Mouse (Mus musculus) embryonic facial prominence, embryonic 10.5 days (tissue): ENCODE data around the gene Ddx19b. TPM values are rescaled to one million over a fixed set of nuclear protein-coding genes. Genes with fewer than 3 reads are reported as not detected.
"Not testable (repeated sequence)": the region's sequence is repeated elsewhere in the genome, so short reads cannot be mapped to it uniquely, and the experiment has no call there.

Source experiments
- DNase-seq: peaks from one replicate; pipeline ENCODE4 v3.0.0-alpha.2; 2017; ENCODE audit warnings: low spot score
- H3K27ac ChIP-seq: fragments of 300-500 bp; sonication (generic); replicated peaks from 2 replicates; pipeline ENCODE4 v1.5.1; 2016; ENCODE audit warnings: mild to moderate bottlenecking
- H3K27me3 ChIP-seq: fragments of 300-500 bp; sonication (generic); replicated peaks from 2 replicates; pipeline ENCODE4 v1.6.1; 2016; ENCODE audit warnings: low read depth, mild to moderate bottlenecking; ENCODE audit not compliant: poor library complexity, severe bottlenecking
- H3K36me3 ChIP-seq: fragments of 300-500 bp; sonication (generic); replicated peaks from 2 replicates; pipeline ENCODE4 v1.6.1; 2016; ENCODE audit warnings: mild to moderate bottlenecking, moderate library complexity
- H3K4me1 ChIP-seq: fragments of 300-500 bp; sonication (generic); 2 replicates; pipeline ENCODE4 v1.6.1; 2016
- H3K4me3 ChIP-seq: fragments of 300-500 bp; sonication (generic); 2 replicates; pipeline ENCODE4 v1.5.1; 2016; ENCODE audit warnings: mild to moderate bottlenecking, moderate library complexity
- H3K9me3 ChIP-seq: fragments of 300-500 bp; sonication (generic); 2 replicates; pipeline ENCODE4 v1.6.1; 2016; ENCODE audit warnings: mild to moderate bottlenecking
- WGBS: fragments of 180-500 bp; shearing (Covaris S2); methylation state at CpG from one replicate; pipeline ENCODE4 v1.1.7; 2016; 5-methylcytosine and 5-hydroxymethylcytosine counted together
- polyA plus RNA-seq: library from polyadenylated mRNA; unstranded; fragments of >200 nt; fragmentation: Nextera tagmentation; extraction: Ambion mirVana; gene quantifications from 2 replicates; pipeline ENCODE4 v1.2.1, GENCODE M21; 2016

Ddx19b gene
- polyA plus RNA-seq, 1 experiment from 2014 or later = 7.7 TPM

DNA sequence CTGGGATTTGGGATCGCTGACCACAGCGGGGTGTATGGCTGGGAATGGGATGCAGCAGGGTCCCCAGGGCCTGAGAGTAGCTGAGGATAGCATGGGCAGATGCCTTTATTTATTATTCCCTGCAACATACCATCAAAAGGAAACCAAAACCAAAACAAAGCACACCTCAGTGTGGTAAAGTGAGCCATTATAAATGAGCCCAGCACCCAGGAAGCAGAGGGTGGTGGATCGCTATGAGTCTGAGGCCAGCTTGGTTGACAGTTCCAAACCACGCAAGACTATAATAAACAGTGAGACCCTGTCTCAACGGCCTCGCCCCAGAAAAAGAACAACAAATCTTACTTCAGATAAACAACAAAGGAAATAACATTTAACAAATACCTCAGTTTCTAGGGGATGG, 1.5 kb downstream of the Ddx19b start:
- no peaks in the 10 kb centered on the region for H3K9me3 ChIP-seq
- 77% methylated on average over 6 of the region's 6 CpGs for WGBS
- no peak overlapping the region for H3K27ac ChIP-seq
- H3K4me3 ChIP-seq = no peak overlapping the region
- peaks cover 14% of the 10 kb centered on the region for H3K27me3 ChIP-seq
- no peak for DNase-seq
- no peaks in the 10 kb centered on the region for H3K36me3 ChIP-seq
- peaks cover 24% of the 10 kb centered on the region for H3K4me1 ChIP-seq

DNA sequence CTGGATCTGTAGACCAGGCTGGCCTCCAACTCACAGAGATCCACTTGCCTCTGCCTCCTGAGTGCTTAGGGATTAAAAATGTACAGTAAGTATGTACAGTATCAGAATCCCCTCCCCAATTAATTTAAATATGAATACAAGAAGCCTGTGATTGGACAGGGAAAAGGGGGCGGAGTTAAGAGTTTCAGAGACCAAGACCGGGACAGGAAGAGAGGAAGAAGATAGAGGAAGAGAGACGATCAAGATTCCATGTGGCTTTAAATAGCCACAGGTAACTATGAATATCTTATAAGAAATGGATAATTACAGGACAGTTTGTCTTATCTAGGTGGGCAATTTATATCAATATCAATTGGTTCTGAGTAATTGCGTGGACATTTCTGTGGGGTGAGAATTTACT, 2.0 kb downstream of the Ddx19b start:
- H3K36me3 ChIP-seq = no peaks in the 10 kb centered on the region
- no peak overlapping the region for H3K27ac ChIP-seq
- no peak for DNase-seq
- H3K4me3 ChIP-seq = no peak overlapping the region
- H3K4me1 ChIP-seq = peaks cover 20% of the 10 kb centered on the region
- 55% methylated on average over 4 of the region's 4 CpGs for WGBS
- H3K9me3 ChIP-seq = no peaks in the 10 kb centered on the region
- peaks cover 14% of the 10 kb centered on the region for H3K27me3 ChIP-seq

DNA sequence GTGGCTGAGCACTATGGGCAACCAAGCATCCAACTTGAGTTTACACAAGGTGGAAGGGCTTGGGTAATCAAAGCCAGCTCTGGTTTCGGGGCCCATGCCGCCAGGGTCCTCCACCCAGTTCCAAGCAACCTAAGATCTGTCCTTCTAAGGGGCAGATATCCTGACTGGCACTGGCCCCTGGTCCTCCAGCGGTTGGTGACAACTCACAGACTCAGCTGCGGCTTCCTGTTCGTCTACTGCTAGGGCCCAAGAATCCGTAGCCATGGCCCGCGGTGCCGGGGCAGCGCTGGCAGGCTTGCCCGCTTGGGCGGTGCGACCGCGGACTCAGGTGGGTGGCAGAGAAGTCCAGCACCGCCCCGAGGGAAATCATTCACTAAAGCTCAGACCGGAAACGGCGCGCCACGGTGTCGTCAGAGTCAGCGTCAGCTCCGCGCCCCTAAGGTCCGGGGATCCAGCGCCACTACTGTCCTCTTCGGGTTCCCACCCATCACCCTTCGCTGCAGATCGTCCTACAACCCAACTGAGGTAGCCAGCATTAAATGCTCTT, 4.1 kb downstream of the Ddx19b start:
- H3K27me3 ChIP-seq = peaks cover 14% of the 10 kb centered on the region
- H3K27ac ChIP-seq = peak overlapping the region; percentile 86
- no peaks in the 10 kb centered on the region for H3K9me3 ChIP-seq
- DNase-seq = peak; percentile 81
- no peaks in the 10 kb centered on the region for H3K36me3 ChIP-seq
- peak overlapping the region; percentile 92 for H3K4me3 ChIP-seq
- WGBS = under 1% methylated on average over 31 of the region's 31 CpGs
- peaks cover 12% of the 10 kb centered on the region for H3K4me1 ChIP-seq

DNA sequence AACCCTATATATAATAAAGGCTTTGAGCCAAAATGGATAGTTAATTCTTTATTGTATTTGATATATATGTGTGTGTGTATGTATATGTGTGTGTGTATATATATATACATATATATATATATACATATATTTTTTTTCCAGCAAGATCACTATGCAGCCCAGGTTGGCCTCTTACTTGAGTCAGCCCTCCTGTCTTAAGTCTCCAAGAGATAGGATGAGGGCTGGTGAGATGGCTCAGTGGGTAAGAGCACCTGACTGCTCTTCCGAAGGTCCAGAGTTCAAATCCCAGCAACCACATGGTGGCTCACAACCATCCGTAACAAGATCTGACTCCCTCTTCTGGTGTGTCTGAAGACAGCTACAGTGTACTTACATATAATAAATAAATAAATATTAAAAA, 4.9 kb downstream of the Ddx19b start:
- not testable (repeated sequence) for H3K9me3 ChIP-seq, H3K4me3 ChIP-seq, H3K27ac ChIP-seq, H3K27me3 ChIP-seq, DNase-seq, H3K36me3 ChIP-seq
- 79% methylated on average over 2 of the region's 2 CpGs for WGBS
- peaks cover 12% of the 10 kb centered on the region for H3K4me1 ChIP-seq

DNA sequence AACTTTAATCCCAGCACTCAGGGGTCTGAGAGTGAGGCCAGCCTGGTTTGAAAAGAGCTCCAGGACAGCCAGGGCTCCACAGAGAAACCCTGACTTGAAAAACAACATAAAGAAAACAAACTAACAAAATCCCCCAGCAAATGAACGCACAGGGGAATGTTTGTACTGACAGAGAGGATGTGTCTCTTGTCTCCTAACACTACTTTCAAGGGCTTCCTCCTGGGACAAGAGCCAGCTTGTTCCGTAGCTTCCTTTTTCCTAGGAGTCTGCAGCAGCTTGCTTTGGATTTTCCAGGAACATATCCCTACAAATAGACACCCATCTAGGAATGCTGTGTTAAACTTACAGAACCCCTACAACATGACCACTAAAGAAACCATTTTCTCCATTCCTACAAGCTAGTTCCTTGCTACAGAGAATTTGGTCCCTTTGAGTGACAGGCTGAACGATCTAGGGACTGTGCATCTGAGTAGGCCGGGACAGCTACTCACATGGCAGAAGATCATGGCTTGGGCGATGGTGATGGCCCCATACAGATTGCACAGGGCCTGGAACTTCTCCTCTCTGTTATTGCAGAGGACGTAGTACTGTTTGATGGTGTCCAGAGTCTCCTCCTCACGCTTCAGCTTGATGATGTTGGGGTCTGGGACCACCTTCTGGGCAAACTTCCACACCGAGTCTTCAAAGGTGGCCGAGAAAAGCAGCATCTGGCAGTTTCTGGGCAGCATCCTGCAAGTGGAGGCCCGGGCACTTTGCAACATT, 21.1 kb downstream of the Ddx19b start:
- not testable (repeated sequence) for H3K27me3 ChIP-seq, H3K9me3 ChIP-seq, H3K4me1 ChIP-seq, H3K4me3 ChIP-seq, H3K27ac ChIP-seq, DNase-seq
- H3K36me3 ChIP-seq = peaks cover 66% of the 10 kb centered on the region
- 86% methylated on average over 9 of the region's 10 CpGs for WGBS

DNA sequence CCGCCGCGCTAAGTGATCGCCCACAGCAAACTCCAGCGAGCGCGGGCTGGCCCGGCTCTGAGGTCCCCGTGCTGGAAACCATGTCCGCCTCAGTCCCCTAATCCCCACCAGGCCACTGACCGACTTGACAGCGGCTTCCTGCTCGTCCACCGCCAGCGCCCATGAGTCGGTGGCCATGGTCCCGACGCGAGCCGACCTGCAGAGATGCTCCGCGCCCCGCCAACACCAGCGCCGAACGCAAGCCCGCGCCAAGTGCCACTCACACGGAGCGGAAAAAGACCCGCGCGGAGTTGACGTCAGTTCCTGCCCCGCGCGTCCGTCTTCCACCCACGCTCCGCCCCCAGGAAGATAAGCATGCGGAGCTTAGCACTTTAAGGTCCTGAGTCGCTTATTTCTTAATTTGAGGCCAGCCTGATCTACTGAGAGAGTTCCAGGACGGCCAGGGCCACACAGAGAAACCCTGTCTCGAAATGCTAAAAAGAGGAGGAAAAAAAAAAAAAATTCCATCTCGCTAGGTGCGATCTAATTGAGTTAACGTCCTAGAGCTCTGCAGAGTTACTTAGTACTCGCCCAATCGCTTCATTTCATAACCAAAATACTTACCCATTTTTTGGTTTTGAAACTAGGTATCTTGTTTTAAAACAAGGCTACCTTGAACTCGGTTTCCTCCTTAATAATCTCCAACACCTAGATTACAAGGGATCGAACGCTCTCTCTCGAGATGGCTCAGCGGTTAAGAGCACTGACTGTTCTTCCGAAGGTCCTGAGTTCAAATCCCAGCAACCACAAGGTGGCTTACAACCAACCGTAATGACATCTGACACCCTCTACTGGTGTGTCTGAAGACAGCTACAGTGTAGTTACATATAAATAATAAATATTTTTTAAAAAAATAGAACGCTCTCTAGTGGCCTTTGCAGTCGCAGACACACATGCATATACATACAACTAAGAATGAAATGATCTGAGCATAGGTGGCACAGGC, 33.7 kb downstream of the Ddx19b start, which contains the start of gene Ddx19a:
Gene Ddx19a (minus strand): TSS at position 254 of the 985 bp plus-strand sequence.
- Histone ChIP-seq H3K36me3 (peaks cover 30% of the 10 kb centered on the region), H3K9me3 (no peaks in the 10 kb centered on the region), H3K4me3 (peak within 1 kb of the TSS; percentile 91), H3K27ac (peak within 1 kb of the TSS; percentile 91), H3K4me1 (peaks cover 12% of the 10 kb centered on the region), H3K27me3 (no peaks in the 10 kb centered on the region)
- DNase-seq = peak; percentile 91
- WGBS = 4% methylated on average over 58 of the region's 58 CpGs

DNA sequence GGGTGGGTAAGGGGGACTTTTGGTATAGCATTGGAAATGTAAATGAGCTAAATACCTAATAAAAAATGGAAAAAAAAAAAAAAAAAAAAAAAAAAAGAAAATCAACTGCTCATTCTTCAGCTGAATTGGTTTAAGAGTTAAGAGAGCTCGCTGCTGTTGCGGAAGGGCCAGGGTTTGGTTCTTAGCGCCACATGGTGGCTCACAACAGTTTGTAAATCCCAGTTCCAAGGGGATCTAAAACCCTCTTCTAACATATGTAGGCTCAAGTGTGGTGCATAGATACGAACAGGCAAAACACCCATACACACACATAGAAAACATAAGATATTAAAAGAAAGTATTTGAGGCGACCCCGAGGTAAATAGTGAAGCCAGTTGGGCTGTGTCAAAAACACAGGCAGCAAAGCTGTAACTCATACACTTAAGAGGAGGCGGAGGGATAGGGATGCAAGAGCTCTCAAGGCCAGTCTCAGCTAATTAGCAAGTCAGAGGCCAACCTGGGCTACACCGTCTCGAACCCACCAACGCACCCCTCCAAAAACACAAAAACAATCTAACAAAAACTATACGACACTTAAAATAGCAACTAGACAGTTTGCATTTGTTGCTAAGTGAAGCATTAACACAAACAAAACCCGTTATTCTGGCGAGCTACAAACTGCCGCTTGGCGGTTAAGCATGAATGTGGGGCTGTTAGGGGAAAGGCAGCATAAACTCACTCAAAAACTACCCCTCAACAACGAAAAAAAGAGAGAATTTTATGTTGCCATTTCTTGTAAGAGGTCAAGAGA, 34.7 kb downstream of the Ddx19b start:
- H3K4me3 ChIP-seq = peak overlapping the region; percentile 91
- H3K9me3 ChIP-seq = no peaks in the 10 kb centered on the region
- H3K4me1 ChIP-seq = peaks cover 12% of the 10 kb centered on the region
- no peak for DNase-seq
- H3K27me3 ChIP-seq = no peaks in the 10 kb centered on the region
- H3K36me3 ChIP-seq = peaks cover 40% of the 10 kb centered on the region
- 37% methylated on average over 16 of the region's 16 CpGs for WGBS
- peak overlapping the region; percentile 91 for H3K27ac ChIP-seq

DNA sequence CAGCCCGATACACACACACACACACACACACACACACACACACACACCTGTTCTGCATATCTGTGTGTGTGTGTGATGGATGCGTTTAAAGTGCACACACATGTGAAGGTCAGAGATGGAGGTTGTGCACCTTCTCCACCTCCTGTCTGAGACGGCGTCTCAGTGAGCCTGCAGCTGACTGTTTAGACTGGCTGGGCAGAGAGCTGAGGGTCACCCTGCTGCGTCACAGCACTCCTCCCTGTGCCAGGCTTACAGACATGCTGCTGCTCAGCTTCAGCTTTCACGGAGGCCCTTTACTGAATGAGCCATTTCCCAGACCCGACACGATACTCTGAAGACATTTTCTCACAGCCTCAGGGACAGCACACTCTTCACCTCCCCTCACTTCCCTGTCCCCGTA, 41.5 kb downstream of the Ddx19b start:
- H3K9me3 ChIP-seq = no peaks in the 10 kb centered on the region
- H3K27ac ChIP-seq = no peak overlapping the region
- peaks cover 95% of the 10 kb centered on the region for H3K36me3 ChIP-seq
- H3K27me3 ChIP-seq = no peaks in the 10 kb centered on the region
- H3K4me3 ChIP-seq = no peak overlapping the region
- WGBS = 90% methylated on average over 9 of the region's 9 CpGs
- DNase-seq = no peak
- H3K4me1 ChIP-seq = no peaks in the 10 kb centered on the region

DNA sequence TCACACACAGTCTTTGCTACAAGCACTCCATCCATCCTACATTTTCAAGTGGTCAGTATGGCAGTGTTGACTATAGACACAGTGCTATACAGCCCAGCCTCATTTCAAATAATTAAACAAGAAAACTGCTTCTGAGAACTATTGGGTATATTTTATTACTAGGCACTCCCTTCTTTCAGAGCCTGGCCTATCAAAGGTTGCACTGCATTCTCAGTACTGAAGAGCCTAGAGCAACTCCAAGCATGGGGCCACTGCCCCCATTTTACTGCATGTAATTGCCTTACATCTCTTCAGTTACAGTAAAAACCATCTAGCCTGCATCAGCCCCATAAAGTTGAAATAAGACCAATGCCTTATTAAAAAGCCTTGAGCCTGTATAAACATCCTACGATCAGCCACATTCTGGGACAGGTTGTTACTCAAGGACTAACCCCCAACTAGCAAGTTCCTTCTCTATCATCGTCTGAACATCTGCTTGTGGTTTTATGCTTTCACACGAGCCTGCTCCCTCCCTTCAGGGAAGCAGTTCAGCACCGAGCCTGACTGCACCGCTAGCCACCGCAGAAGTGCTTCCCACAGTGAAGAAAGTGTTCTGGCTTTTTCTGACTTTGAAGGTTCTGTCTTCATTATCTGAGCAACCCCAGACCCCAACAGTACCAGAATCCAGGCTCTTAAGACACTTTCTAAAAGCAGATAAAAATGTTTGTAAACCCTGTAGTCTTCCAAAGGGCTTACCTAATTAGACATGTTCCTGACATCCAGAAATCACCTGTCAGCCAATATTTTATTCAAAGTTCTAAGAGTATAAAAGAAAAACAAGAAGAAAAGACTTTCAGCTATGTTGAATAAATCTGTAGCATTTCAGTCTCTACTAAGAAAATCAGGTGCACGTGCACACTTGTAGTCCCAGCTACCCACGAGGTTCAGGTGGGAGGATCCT, 43.5 kb downstream of the Ddx19b start:
- Histone ChIP-seq H3K4me3 (no peak overlapping the region), H3K9me3 (no peaks in the 10 kb centered on the region), H3K27me3 (no peaks in the 10 kb centered on the region), H3K4me1 (no peaks in the 10 kb centered on the region), H3K27ac (no peak overlapping the region), H3K36me3 (peaks cover 96% of the 10 kb centered on the region)
- DNase-seq = no peak
- 87% methylated on average over 8 of the region's 8 CpGs for WGBS

DNA sequence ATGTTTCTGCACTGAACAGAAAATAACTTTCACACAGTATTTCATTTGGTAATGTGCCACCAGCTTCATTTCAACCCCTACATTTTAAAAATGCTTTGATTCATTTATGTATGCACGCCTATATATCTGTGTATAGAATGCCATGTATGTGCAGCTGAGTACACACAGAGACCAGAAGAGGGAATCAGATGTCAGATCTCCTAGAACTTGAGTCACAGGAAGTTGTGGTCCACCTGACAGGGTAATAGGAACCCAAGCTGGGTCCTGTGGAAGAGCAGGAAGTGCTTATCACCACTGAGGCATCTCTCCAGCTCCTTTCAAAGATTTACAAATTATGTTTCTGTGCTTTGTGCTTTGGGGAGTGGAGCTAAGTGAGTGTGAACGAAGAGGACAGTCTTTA, 50.2 kb downstream of the Ddx19b start:
- H3K4me1 ChIP-seq = no peaks in the 10 kb centered on the region
- DNase-seq = no peak
- H3K27me3 ChIP-seq = no peaks in the 10 kb centered on the region
- H3K27ac ChIP-seq = no peak overlapping the region
- peaks cover 91% of the 10 kb centered on the region for H3K36me3 ChIP-seq
- H3K9me3 ChIP-seq = no peaks in the 10 kb centered on the region
- no peak overlapping the region for H3K4me3 ChIP-seq
- 81% methylated on average over 2 of the region's 2 CpGs for WGBS

DNA sequence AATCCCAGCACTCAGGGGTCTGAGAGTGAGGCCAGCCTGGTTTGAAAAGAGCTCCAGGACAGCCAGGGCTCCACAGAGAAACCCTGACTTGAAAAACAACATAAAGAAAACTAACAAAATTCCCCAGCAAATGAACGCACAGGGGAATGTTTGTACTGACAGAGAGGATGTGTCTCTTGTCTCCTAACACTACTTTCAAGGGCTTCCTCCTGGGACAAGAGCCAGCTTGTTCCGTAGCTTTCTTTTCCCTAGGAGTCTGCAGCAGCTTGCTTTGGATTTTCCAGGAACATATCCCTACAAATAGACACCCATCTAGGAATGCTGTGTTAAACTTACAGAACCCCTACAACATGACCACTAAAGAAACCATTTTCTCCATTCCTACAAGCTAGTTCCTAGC, 53.6 kb downstream of the Ddx19b start:
- WGBS = 87% methylated on average over 2 of the region's 2 CpGs
- H3K9me3 ChIP-seq, DNase-seq, H3K4me1 ChIP-seq, H3K4me3 ChIP-seq, H3K27me3 ChIP-seq, H3K27ac ChIP-seq: not testable (repeated sequence)
- peaks cover 88% of the 10 kb centered on the region for H3K36me3 ChIP-seq
